Mouse (Mus musculus) 3T3-L1 (cell line): Measurements from ENCODE around the gene Racgap1.

Experiments used
- DNase-seq: peaks from one replicate; pipeline ENCODE4 v3.0.0-alpha.2; 2015; ENCODE audit warnings: low read depth, low spot score

The Racgap1 gene

DNA sequence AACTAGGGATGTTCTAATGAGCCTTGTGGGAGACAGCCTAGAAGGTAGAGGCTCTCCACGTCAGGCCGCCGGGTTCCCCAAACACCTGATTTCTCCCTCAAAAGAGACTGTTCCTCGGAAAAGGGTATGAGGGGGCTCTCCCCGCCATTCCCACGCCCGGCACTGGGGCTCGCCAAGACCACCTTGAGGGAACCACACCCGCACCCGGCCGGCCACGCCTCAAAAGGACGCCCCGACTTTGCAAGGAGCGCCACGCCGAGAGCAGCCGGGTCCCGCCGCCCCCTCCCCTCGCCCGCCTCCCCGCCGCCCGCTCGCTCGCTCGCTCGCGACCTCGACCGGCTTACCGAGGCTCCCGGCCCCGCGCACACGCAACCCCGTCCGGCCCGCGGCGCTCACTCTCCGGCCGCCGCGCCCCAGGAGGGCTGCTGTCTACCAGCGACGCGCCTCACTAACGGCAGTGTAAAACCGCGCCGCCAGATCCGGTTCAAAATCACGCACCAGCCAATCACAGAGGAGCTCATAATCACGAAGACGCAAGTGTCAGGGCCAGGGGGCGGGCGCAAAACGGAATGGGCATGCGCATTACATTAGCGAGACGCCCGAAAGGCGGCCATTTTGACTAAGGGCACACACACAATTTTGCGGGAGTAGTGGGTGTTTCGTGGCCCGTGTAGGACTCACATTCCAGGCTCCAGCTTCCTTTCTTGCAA lies at the start of gene Racgap1:
Racgap1 (minus strand) TSS at position 494 of the 710 bp plus-strand sequence.
- peak; percentile 99 for DNase-seq

DNA sequence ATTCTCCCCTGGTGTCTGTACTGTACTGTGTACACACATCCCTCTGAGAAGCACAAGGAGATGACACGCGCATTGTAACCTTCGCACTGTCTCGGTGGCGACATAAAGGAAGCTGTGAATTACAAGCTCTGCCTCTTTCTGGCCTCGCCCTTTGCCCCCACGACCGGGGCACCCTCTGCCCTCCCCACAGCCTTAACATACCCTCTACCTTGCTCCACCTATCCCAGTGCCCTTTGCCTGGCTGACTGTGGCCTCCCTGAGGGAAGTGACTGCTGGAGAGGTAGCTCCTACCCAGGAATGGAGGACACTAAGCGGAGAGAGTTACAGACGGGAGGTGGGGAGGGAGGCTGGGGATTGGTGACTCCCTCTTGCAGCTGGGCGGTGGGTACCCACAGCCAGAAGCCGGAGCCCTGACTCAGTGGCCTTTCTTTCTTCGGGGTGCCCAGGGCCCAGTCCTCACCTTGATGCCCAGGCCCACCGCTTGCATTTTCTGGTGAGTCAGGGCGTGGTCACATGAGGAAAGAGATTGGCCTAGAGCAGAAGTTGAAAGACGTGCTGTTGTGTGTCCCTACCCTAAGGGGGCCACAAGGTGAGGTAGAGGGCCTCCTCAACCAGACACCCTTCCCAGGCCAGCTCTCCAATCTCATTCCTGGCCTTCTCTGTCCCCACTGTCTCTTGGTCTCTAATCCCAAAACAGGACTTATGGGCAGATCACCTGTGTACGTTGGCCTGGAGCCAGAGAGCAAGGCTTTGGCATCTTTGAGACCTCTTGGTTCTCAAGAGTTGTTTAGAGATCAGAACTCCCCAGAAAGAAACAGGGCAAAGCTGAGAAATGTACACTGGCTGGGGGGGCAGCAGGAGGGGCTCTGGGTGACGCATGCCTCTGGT lies 49.0 kb upstream of the Racgap1 start:
- no peak for DNase-seq

DNA sequence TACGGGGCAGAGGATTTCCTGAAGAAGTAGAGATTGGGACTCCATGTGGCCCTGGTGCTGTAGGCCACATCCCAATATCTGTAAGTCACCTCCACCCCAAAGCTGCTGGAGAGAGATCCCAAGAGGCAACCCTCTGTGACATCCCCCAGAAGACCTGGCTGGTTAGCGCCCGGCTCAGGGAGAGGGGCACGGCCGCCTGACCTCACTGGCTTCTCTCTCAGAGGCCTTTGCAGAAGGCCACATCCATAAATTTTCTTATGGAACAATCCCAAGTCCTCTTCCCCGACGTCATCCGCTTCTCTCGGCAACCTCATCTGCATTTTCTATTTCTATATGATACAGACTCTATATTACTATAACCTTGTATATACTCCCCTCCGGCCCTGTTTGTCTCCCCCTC lies 48.3 kb upstream of the Racgap1 start:
- DNase-seq, result no peak

DNA sequence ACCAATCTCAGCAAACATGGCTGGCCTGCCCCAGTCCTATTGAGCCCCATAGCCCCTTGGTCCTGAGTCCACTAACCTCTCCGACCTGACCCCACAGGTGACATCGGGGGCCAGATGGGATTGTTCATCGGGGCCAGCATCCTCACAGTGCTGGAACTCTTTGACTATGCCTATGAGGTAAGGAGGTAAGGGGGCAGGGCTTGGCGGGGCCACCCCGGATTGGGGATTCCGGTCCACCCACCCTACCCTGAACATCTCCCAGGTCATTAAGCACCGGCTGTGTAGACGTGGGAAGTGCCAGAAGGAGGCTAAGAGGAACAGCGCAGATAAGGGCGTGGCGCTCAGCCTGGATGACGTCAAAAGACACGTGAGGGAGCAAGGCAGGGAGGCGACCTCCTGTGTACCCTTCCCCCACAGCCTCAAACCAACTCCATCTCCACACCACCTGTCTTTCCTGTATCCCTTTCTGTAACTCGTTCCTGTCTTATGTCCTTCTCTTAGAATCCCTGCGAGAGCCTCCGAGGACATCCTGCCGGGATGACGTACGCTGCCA lies 47.2 kb upstream of the Racgap1 start:
- no peak for DNase-seq

DNA sequence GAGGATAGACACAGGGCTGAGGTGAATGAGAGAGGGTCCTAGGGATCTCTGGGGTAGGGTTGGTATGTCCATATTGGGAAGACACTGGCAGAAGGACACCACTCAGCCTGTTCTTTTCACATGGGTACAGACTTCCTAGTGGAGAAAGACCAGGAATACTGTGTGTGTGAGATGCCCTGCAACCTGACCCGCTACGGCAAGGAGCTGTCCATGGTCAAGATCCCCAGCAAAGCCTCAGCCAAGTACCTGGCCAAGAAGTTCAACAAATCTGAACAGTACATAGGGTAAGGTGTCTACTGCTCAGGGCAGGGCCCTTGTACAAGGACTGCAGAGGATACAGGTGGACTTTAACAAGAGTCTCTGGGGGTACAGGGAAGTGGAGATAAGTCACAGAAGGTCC lies 45.9 kb upstream of the Racgap1 start:
- DNase-seq, result no peak

DNA sequence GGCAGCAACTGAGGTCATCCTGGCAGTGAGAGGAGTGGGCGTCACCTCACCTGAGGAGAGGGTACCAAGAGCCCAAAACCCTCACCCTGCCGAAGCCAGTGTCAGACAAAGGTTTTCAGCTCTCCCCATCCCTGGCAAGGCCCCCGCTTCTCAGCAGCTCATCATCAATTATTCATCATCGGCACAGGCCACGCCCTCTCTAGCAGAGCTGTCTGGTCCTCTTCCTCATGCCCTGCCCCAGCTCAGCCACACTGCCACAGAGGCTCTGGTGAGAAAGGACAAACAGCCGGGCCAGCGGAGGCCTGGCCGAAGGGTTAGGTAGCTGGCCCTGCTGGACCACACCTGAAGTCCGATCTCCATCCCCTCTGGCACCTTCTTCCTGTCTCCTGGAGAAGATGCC lies 40.5 kb upstream of the Racgap1 start:
- no peak for DNase-seq

DNA sequence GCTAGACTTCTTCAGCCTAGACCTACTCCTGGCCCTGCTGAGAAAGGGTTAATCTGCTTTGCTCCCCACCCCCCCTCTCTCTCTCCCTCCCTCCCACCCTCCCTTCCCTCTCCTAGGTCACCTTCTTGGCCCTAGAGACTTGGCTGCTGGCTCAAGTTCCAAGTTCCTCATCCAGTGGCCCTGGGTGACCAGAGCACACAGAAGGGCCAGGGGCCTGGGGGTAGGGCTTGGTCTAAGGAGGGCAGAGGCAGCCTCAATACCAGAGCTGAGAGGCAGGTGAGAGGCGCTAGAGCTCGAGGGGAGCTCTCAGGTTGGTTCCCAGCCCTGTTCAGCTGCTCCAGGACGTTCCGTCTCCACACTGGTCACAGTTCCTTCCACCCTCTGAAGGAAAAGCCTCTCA lies 39.5 kb upstream of the Racgap1 start:
- no peak for DNase-seq

DNA sequence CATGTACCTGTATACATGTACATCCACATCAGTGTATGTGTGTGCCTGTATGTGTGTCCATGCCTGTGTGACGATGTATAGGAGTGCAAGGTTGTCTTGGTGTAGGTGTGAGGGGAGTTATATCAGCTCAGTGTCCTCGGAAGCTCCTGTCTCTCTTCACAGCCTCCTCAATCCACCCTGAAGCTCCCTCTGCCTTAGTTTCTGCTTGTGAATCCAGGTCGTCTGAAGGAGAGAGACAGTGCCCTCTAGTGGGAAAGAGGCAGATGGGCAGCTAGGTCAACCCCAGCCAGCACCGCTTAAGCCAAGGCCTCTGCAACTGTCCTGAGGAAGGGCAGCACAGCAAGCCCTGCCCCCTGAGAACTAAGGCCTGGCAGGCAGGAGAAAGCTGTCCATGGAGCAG lies 37.3 kb upstream of the Racgap1 start:
- peak; percentile 88 for DNase-seq

DNA sequence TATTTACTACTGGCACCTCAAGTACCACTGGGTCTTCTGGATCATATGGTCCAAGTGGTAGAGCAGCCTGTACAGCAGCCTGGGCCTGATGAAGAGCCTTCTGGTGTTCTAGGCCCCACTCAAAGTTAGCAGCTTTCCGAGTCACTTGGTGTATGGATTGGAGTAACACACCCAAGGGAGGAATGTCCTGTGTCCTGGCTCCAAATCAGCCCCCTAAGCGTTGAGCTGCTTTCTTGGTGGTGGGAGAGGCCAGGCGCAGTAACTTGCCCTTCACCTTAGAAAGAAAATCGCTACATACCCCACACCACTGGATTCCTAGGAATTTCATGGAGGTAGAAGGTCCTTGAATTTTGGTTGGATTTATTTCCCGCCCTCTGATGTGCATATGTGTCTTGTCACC lies 32.7 kb upstream of the Racgap1 start:
- DNase-seq, result no peak

DNA sequence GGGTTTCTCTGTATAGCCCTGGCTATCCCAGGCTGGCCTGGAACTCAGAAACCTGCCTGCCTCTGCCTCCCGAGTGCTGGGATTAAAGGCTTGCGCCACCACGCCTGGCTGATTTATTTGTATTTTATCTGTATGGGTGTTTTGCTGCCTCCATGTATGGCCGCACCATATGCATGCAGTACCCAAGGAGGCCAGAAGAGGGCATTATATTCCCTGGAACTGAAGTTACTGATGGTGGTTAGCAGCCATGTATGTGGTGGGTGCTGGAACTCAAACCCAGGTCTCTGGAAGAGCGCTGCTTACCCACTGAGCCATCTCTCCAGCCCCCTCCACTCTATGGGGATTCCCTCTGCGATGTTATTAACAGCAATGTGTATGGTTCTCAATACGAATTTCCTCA lies 31.4 kb upstream of the Racgap1 start:
- DNase-seq, result peak; percentile 38

DNA sequence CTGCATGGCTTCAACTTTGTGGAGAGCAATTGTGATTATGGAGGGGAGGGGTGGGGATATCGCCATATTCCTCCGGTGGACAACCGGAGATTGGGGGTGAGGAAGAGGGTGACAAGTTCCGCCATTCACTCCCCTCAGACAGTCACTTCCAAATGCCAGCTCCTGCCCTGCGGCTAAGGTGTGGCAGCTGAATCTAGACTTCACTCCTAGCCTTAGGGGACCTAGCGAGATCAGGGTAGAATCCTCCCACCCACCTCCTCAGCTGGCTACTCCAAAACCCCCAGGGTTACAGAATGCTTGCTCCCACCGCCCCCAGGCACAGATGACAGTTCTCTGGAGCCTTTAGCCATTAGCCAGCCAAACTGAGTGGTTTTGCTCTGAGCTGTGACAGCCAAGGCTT lies 27.6 kb upstream of the Racgap1 start:
- DNase-seq, result no peak

DNA sequence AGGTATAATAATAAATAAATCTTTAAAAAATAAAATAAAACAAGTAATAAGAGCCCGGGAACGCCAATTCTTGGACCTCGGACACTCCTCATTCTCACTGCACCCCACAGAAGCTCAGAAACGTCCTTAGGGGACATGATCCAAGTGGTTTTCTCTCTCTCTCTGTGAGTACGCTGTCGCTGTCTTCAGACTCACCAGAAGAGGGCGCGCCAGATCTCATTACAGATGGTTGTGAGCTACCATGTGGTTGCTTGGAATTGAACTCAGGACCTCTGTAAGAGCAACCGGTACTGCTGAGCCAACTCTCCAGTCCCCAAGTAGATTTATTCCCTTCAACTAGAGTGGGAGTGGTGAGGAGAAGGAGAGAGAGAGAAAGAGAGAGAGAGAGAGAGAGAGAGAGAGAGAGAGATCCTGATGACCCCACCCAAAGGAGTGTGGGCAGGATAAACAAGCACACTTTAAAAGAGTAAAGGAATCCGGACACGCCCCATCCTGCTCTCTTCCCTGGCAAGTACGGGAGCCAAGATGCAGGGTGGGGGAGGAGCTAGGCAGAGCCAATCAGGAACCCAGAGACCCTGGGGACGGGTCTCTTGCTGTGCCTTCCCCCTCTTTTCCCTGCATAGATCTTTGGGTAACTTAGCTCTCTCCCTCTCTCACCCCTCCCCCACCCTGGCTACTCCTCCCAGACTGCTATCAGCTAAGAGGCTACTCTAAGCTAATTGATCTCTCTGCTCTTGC lies 26.8 kb upstream of the Racgap1 start:
- DNase-seq, result peak; percentile 56

DNA sequence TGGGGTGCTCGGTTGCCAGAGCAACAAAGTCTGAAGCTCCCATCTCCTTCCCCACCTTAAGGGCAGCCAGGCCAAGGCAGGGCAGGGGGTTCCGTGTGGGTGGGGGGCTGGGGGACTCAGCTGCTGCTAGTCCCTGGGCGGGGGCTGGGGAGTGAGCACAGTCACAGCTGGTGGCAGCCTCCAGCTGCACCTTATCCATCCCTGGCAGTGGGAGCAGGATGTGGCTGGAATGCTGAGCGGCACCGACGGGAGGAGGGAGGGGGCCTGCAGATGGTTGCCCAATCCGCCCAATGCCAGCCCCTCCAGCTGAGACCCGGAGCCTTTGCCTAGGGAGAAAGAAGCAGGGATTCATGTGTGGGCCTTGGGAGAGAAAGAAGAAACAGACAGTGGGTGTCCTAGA lies 25.6 kb upstream of the Racgap1 start:
- no peak for DNase-seq

DNA sequence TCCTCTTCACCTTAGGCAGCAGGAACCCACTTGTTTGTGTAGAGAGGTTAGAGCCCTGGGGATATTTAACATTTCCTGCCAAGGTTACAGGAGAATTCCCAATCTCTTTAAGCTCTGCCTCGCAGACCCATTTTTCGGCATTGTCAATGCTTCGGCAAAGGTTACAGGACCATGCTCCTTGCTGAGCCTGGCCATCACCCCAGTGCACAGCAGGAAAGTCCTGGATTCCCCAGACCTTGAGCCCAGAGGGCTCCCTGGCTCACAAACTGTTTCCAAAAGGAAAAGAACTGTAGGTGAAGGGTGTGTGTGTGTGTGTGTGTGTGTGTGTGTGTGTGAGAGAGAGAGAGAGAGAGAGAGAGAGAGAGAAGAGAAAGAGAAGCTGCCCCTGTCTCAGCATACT lies 23.4 kb upstream of the Racgap1 start:
- no peak for DNase-seq

DNA sequence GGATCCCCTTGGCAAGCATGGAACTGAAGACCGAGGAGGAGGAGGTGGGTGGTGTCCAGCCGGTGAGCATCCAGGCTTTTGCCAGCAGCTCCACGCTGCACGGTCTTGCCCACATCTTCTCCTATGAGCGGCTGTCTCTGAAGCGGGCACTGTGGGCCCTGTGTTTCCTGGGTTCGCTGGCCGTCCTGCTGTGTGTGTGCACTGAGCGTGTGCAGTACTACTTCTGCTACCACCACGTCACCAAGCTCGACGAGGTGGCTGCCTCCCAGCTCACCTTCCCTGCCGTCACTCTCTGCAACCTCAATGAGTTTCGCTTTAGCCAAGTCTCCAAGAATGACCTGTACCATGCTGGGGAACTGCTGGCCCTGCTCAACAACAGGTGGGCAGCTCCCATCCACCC lies 20.3 kb upstream of the Racgap1 start:
- DNase-seq, result no peak

DNA sequence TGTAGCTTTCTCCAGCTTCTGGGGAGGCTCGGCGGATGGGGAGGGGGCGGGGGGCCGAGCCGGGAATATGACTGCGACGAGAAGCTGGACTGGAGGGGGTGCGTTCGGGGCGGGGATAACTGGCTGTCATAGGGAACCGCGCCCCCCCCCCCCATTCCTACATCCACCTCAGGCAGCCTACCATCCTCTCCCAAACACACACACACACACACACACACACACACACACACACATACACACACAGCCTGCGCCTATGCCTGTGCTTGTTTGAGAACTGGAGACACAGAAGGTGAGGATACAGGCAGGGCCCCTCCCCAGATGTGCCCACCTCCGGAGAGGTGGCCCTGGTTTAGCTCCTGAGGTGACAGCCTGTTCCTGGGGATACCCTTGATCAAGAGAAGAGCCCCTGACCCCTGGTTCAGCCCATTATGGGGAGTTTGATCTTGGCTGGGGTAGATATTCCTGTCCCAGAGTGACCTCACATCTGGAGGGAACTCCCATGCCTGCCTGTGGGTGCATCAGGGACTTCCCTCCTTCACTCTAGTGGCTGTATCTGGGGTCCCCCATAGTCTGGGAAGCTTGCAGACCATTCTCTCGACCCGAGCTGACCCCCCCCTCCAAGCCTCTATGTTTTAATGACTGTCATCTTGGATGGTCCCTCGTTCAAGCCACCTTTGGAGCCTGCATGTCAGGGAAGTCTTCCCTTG lies 19.7 kb upstream of the Racgap1 start:
- DNase-seq, result no peak

DNA sequence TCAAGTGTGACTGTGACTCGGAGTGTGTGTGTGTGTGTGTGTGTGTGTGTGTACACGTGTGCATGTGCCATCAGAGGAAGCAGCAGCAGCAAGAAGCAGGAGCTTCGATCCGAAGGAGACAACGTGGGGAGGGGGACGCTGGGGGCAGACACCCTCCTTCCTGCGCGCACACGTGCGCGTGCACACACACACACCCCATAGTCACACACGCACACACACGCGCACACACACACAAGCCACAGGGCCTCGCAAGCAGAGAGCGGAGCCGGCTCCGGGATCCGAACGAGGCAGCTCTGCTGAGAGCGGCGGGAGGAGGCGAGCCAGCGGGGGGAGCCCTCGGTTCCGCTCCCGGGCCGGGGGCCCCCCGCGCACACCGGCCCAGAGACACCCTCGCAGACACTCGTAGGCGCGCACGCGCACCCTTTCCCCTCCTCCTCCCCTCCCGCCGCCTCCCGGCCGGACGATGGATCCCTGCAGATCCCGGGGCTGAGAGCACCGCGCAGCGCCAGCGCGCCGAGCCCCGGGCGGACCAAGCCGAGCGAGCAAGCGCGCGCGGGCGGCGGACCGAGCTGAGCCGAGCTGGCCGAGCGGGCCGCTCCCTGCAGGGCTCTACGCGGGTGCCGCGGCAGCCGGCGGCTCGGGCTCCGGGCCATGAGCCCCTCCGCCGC lies 18.8 kb upstream of the Racgap1 start, which contains the start of gene Asic1:
Asic1 (plus strand) TSS at position 215 of the 668 bp plus-strand sequence.
- DNase-seq, result peak; percentile 36

DNA sequence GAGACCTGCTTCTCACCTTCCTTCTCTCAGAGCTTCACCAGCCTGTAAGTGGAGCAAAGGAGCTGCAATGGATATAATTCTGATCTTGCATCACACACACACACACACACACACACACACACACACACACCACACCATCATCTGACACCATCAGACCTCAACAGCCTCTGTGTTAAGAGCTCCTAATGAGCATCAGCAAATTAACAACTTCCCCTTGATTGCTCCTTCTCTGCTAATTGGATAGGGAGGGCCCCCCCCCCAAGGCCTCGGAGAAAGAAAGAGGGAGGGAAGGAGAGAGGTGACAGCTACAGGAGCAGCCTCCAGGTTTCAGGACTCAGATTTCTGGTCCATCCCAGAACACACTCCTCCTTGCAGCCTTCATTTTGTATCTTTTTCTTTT lies 17.9 kb upstream of the Racgap1 start:
- no peak for DNase-seq

DNA sequence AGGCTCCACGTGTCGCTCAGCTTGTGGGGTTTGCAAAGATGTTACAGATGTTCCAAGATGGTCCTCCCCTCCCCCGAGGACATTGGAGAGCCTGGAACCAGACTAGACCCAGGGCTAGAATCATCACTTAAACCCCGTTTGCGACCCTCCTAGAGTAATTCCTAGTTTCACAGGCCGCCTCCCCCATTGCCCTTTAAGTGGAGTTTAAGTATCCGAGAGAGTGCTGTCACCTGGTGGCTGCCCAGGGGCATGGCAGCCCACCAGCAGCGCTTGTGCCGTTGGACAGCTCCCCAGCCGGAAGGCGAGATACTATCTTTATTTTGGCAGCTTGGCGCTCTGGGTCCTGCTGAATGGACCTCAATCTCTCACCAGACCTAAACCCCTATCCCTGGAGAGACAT lies 17.4 kb upstream of the Racgap1 start:
- peak; percentile 85 for DNase-seq

DNA sequence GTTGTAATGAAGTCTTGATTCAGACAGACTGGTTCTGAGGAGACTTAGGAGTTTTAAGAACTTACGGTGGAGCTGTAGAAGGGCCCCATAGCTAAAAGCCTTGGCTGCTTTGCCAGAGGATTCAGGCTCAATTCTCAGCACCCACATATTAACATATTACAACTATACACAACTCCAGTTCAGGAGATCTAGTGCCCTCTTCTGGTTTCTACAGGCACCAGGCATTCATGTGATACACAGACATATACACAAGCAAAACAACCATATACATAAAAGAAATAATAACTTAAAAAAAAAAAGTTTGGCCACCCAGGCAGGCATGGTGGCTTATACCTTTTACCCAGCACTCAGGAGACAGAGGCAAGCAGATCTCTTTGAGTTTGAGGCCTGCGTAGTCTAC lies 16.1 kb upstream of the Racgap1 start:
- DNase-seq, result no peak
